Mouse (Mus musculus) olfactory bulb, adult 2 months (tissue): ENCODE measurements around the gene Herpud1.

Experiments
- CTCF ChIP-seq: fragments of 200-500 bp; IDR thresholded peaks from 2 replicates; pipeline ENCODE4 v1.5.1; 2012; ENCODE audit warnings: low read depth, mild to moderate bottlenecking, low read length, moderate library complexity; ENCODE audit not compliant: insufficient read depth
- POLR2A ChIP-seq: fragments of 200-500 bp; IDR thresholded peaks from 2 replicates; pipeline ENCODE4 v1.6.1; 2012; ENCODE audit warnings: mild to moderate bottlenecking, low read depth, low read length, moderate library complexity; ENCODE audit not compliant: insufficient read depth

DNA sequence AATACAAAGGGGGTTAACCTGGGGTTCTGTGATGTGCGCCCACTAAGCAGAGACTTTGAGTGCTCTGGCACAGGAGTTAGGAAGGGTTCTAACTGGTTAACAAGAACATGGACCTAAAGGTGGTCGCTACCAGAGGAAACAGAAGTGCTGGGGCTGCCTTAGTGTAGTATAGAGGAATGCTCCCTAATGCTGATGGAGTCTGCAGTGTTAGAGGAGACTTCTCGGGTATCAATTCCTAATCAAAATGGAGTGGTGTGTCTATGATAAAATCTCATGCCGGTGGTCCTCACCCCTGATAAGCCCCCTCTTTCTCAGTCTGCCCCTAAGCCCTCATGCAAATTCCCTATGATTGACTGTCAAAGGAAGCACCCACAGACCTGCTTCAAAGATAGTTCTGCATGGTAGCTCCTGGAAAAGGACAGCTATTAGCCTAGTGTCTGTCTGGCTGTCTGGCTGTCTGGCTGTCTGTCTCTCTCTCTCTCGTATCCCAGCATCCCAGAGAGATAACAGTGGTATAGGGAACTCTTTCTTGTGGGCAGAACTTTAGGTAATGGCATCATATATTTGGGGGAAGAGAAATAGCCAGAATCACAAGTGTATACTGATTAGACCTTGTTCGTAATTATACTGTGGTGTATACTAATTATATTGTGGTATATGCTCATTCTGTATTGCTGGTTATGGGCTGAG, 9.8 kb downstream of the Herpud1 start:
- TF ChIP-seq CTCF = no peak
- no peak for TF ChIP-seq POLR2A
